Mouse (Mus musculus) neural tube, embryonic 10.5 days (tissue): ENCODE results near the gene Rhebl1.

ENCODE experiments used
- DNase-seq: peaks from one replicate; pipeline ENCODE4 v3.0.0-alpha.2; 2017; ENCODE audit warnings: low spot score; ENCODE audit errors: extremely low spot score

The Rhebl1 gene

DNA sequence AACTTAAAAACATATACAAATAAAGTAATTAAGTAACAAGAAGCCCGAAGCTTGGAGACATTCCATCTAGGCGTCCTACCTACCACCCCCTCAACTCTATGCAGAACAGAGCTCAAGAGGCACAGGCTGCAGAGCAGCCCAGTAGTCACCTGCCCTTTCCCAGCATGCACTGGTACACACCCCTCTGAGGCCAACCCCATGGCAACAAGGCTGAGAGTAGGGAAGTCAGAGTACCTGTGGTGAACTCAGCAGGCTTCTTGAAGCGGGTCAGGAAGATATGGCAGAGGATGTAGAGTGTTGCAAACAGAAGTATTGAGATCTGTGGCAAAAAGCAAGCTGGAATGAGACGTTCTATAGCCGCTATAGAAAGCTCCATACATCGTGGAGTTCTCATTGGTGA is 20.6 kb upstream of the Rhebl1 start:
- no peak for DNase-seq

DNA sequence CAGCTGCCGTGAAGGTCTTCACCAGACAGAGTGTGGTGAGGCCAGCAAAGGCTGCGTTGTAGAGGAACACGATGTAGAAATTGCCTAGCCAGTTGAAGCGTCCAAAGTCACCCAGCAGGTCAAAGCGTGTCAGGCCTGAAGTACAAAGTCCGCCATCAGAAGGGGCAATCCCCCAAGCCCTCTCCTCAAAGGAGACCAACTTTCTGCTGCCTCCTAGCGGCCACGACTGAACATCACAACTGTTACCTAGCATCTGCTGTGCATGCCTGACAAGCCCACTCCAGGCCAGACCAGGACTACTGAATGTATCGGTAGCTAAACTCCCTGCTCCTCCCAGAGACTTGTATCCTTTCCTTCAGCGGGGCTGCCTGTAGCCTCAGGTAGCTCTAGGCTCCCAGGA is 10.4 kb upstream of the Rhebl1 start:
- peak; percentile 77 for DNase-seq

DNA sequence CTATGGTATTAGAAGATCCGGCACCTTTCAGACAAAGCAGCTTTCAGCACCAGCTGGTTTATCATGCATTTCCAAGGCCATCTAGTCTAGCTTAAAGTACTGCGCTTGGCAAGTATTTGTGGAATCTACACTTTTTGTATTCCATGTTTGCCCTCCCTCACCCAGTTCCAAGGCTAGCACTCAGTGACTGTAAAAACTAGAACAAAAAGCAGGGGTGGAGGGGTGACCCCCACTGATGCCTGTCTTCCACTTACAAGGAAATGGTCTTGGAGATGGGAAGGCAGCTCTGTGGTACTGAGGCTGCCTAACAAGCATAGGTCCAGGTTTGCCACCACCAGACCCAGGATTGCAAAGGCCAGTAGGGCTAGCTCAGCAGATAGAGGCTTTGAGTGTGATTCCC is 8.3 kb upstream of the Rhebl1 start:
- no peak for DNase-seq

DNA sequence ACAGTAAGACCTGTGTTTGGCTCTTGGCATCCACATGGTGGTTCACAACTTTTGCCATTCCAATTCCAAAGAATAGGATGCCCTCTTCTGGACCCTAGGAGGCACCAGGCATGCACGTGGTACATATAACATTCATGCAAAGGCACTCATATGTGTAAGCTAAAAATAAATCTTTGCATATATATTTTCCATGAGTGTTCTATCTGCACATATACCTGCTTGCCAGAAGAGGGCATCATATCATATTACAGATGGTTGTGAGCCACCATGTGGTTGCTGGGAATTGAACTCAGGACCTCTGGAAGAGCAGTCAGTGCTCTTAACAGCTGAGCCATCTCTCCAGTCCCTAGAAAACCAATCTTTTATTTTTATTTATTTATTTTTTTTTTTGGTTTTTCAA is 7.2 kb upstream of the Rhebl1 start:
- no peak for DNase-seq

DNA sequence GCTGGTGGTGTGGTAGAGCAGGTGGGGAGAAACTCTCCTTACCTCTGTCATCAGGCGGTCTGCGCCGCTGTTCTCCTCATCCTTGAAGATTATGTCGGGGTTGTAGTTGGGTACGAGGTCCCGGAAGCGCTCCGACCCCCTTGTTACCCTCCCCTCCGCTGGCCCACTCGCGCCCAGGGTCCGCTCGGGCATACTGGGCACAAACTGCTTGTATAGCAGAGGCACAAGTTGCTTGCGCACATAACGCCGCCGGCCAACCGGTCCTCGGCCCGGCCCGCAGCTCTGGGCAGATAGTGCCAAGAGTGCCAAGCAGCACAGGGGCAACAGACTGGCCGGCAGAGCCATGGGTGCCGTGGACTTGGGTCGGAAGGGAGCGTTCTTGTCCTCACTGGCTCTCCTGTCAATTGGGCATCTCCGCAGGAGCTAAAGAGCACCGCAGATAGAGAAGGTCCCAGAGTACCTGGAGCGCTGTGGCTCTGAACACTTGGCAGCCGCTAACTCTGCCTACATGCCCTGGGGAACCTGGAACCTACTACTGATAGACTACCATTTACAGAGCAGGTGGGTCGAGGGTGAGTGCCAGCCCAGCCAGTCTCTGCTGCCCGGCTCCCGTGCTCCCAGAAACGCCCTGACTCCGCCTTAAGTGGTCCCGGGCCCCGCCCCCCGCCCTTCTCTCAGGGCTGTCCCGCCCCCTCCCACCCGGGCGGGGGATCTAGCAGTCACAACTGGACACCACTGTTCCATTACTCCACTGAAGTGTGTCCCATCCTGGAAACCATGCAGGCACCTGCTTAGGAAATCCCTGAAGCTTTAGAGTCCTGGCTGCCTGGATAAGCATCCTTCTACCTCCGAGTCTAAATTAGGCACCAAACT is 3.8 kb upstream of the Rhebl1 start, which contains the start of gene Dhh:
Gene Dhh, minus strand, starts transcription at position 613 of the 873 bp plus-strand sequence.
- peak; percentile 57 for DNase-seq

DNA sequence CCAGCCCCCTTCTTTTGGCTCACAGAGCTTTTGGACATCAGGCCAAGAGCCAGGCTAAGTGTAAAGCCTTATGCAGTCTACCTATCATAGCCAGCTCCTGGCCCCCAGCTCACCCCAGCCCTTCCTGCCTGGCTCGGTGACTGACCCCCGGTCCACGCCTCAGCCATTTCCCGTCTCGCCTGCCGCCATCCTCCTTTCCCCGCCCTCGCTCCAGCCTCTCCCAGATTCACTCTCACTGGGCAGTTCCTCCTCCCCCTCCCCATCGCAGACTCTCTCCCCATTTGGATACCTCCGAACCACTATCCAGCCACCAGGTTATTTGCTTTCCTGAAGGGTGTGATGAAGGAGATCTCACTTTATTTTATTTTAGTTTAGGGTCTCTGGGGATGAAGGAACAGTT is 3.2 kb upstream of the Rhebl1 start:
- peak; percentile 32 for DNase-seq

DNA sequence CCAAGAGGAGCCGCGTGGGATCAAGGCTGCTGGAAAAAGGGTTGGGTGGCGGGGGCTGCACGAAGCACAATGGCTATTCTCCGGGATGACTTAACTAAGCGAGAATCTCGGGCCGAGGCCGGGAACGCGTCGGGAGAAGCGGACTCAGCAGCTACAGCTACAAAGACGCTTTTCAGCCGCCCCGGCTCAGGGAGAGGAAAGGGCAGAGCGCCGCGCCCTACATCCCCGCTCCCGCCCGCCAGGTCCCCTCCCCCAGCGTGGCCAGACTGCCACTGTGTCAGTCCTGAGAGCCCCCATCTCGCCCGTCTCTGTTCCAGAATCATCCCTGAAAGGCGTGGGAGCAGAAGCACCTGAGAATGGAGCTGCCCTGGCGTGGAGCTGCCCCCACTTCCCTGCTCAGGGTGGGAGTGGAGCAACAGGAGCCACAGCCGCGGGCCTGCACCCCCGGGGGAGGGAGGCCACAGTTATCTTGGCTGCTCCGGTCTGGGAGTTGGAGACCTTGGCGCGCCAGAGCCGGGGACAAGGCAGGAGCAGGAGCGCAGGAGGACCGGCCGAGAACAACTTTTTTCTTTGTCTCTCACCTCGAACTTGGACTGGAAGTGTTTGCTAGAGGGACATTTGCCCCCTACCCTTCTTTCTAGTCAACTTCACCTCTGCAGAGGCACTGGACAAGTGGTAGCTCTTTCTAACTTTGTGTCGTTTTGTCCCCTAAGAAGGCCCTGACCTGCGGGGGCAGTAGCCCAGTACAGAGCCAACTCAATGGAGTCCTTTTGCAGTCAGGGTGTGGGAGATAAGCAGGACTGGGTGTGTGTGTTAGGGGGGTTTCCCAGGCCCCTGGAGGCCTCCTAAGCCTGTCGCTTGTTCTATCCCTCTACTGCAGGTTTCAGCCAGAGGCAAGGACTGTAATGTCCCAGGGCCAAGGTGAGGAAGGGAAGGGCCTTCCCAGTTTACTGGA is 1.6 kb upstream of the Rhebl1 start:
- DNase-seq: no peak

DNA sequence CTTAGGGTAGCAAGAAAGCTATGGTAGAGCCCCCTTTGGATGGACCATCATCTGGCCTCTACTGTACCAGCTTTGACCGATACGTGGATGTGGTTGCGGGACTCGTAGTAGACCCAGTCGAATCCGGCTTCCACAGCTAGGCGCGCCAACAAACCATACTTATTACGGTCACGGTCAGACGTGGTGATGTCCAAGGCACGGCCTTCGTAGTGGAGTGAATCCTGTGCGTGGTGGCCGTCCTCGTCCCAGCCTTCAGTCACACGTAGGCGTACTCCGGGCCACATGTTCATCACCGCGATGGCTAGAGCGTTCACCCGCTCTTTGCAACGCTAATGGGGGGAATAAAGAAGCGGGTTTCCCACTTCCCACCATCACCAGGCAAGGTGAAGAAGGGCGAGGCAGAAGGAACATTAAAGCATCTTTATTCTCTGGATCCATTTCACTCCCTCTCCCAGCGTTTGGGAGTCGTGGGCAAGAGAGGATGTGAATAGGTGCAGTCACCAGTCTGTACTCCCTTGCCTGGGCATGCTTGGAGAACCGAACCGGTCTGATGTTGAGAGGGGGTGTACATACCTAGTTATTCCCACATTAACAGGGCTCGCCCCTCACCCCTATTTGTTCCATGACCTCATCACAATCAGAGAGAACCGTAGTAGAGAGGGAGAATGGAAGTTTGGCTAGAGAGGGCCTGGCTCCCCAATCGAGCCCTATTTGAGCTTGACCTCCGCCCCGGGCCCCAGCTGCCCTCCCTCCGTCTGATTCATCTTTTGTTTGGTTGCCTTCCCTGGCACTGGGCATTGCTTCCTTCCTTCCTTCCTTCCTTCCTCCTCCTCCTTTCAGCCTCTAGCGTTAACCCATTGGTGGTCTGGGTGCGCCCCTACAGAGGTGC is 650 bp upstream of the Rhebl1 start:
- peak; percentile 68 for DNase-seq

DNA sequence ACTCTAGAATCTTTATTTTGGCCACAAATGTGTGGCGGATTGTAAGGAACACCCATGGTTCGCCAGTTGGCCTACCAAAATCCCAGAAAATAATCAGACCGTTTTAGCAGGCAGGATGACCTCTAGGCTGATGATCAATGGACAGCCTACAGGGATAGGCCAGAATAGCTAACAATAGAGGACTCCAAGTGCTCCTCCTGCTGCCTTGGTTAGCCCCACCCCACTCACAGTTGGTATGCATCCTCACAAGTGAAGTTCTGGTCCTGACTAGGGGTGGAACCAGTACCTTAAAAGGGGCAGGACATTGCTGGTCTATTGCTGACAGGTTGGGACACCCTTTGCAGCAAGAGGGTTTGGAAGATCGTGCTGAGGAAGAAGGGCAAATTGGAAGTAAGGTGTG is 1.3 kb downstream of the Rhebl1 start:
- no peak for DNase-seq

DNA sequence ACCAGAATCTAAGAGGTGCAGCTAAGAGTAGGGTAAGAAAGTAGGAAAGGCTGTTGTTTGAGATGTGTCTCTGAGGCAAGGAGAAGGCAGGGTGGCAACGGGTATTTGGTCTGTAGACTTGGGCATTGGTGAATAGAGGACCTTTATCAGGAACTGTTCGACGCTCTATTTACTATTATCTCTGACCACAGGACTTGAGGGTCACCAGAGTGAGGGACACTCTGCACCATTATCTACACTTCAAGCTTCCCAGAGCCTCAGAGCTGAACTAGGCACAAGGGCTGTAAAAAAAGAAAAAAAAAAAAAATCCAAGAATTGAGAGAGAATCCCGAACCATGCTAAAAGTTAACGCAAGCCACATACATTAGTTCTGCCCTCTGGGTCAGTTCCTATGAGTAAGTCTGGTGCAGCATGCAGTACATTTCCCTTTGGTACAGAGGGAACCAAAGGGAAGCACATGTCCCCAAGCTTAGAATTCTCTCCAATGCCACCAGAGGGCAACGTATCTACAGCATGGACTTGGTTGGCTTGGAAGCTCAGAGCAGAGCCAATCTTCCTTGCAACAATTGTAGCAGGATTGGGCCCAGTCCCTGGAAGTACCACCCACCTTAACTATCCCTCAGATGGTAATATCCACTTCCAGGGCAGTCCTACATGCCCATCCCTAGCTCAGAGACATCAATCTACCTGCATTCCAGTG is 2.3 kb downstream of the Rhebl1 start:
- peak; percentile 42 for DNase-seq

DNA sequence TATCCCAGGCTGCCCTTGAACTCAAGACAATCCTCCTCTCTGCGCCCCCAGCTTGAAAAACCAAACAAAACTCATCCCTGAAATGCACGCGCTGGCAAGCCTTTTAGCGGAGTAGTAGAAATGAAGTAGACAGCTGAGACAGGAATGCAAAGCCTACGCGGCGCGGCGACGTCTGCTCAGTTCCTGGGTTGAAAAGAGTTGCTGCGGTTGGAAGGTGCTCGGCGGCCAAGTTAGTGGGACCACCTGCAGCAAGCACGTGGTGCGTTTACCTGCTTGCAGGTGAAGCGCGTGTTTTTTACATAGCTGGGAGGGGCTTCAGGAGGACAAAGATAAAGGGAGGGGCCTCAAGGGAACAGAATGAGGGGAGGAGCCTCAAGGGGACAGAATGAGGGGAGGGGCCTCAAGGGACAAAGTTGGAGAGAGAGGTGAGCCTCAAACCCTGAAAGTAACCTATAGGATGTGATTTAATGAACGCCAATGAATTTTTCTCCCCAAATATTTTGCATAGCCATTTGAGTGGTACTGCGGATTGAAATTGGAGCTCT is 3.1 kb downstream of the Rhebl1 start:
- DNase-seq: no peak

DNA sequence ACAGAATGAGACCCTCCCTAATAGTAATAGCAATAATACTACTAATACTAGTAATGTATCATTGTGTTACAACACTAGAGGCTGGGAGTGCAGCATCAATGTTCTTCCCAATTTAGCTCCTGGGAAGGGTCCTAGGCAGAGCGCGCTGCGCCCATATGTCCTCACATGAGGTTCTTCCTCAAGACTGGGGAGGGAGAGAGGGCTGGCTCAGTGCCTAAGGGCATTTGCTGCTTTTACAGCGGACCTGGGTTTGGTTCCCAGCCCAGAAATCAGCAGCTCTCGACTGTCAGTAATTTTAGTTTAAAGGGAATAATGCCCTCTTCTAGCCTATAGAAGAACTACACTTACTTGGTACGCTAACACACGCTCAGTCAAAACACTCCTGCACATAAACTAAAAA is 6.8 kb downstream of the Rhebl1 start:
- DNase-seq: no peak

DNA sequence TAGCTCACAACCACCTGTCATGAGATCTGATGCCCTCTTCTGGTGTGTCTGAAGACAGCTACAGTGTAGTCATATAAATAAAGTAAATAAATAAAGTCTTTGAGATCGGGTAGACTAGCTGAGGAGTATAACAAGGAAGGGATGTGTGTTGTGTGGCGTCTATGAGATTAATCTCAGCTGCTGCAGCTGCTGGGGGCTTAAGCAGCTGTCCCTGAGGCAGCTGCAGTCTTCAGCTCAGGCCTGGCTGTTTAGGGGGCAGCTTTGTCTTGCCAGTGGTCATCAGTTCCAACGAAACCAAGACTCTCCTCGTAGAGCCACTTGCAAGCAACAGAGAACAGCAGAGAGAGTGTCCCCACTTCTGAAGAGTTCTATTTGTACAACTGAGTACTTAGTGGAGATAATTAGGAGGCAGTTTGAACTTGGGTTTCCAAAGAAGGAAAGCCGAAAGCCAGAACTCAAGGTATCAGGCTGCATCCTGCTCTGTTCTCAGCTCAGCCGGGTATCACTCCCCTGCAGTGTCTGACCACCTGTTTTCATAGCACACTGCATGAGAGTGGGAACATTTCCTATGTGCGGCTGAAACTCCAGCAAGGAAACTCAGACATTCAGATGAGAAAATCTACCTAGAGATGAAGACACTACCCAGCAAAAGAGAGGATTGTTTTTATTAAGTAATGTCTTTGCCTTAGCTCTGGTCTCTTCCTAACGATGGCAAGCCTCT is 7.5 kb downstream of the Rhebl1 start:
- DNase-seq: no peak

DNA sequence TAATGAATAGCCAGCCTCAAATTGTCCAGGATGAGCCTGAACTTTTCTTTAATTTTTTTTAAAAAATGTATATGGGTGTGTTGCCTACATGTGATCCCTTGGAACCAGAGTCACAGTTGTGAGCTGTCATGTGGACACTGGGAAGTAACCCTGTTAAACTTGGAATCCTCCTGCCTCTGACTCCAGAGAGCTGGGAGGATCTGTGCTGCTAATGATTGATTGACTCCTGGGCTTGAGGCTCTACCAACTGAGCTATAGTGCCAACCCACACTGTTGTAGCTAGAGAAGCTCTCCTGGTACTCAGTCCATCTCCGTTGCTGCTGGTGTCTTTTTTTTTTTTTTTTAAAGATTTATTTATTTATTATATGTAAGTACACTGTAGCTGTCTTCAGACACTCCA is 10.2 kb downstream of the Rhebl1 start:
- DNase-seq: no peak

DNA sequence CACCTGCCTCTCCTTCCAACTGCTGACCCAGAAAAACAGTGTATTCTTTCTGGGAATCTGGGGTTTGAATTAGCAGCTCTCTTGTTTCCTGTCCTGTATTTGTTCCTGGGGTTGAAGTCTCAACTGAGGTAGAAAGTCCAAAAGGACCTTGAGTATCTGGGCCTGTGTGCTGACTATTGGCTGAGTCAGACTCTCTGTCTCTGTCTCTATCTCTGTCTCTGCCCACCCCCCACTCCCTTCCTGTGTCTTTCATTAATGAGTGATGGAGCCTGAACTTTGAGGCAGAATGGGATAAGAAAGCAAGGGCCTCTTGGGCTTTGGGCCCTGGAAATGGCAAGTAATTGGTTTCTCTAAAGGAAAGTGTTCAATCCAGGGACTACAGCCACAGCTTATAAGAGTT is 10.7 kb downstream of the Rhebl1 start:
- DNase-seq: no peak

DNA sequence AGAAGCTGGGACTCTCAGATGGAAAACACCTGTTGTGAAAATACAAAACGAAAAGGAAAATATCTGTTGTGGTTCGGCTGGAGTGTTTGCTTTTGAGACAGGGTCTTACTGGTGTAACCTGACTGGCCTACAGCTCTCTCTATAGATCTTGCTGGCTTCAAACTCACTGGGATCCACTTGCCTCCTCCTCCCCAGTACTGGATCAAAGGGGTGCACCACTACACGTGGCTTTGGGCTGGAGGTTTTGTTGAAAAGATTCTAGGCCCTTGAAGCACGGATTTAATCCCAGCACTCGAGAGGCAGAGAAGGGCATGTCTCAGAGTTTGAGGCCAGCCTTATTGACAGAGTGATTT is 12.7 kb downstream of the Rhebl1 start:
- no peak for DNase-seq

DNA sequence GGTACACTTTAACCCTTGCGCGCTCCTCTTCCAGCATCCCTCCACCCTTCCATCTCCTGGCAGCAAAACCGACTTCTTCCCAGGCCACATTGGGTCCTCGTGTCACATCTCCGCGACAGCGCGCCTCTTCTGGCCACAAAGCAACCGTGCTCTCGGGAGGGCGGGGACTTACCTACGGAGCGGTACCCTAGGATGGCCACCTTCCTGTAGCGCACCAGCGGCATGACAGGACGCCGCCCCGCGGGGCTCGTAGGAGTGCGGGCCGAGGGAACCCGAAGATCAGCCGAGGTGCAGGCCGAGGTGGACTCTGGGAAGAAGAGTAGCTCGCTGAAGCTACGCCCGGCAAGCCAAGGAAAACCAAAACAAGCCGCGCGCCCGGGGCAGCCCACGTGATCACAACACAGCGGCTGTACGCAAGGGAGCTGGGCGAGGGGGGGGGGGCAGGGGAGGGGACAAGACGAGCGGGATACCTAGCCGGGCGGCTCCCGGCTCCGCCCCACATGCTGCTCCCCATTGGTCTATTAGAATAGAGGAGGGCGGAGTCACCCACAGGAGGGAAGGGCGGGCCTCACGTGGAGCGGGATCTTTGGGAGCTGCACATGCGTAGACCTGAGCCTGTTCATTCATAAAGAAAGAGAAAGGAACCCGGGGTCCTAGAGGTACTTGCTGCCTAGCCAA is 13.2 kb downstream of the Rhebl1 start:
- DNase-seq: peak; percentile 94

DNA sequence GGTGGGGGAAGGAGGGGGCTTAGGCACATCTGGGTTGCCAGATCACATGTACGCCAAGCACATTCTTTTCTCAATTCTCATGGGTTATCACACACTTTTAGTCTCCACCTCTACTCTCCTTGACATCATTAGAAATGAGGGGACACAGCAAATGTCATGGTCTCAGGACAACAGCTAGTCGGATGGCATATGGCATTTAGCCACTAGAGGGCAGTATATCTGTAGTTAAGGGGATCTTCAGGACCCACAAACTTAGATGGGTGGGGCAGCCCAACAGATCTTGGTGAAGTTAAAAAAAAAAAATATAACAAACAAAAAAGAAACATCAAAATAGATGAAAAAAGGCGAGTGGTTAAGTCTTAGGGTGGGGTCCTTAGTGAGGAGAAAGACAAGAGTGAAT is 17.0 kb downstream of the Rhebl1 start:
- peak; percentile 54 for DNase-seq
